In the genomic region with DNA sequence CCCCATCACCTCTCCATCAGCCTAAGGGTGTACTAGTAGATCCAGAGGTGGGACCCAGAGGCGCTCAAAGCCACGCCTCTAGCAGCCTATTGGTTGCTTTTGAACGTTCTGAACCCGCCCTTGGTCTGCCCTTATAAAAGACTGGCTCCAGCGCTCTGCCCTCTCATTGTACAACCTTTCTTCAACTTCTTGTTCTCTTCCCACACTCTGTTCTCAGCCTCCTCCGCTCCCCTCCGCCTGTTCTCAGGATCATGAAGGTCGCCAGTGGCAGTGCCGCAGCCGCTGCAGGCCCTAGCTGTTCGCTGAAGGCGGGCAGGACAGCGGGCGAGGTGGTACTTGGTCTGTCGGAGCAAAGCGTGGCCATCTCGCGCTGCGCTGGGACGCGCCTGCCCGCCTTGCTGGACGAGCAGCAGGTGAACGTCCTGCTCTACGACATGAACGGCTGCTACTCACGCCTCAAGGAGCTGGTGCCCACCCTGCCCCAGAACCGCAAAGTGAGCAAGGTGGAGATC, we compare ENCODE assay signal across 8 mouse cellular contexts. TPM values are rescaled to one million over a fixed set of nuclear protein-coding genes. Genes with fewer than 3 reads are reported as not detected.
A peak's percentile ranks its signal among the peaks of the same experiment; 100 is the strongest.
DNase-seq lines count a peak whose midpoint lies in the region; ATAC-seq and TF ChIP-seq lines count a peak whose summit lies in the region.

A gene (plus strand): TSS at position 162 of the 512 bp plus-strand sequence.

- H3K4me3 ChIP-seq in embryonic facial prominence, embryonic 15.5 days (replicated peaks) = peak within 1 kb of the TSS; percentile 83
- H3K4me3 ChIP-seq in limb, embryonic 15.5 days = peak within 1 kb of the TSS; percentile 79
- peak within 1 kb of the TSS; percentile 45 for H3K4me3 ChIP-seq in midbrain, postnatal 0 days (ENCODE audit: low read depth, low read length)

- peak within 1 kb of the TSS; percentile 86 for H3K9ac ChIP-seq in embryonic facial prominence, embryonic 15.5 days
- H3K9ac ChIP-seq in limb, embryonic 15.5 days = peak within 1 kb of the TSS; percentile 85
- peak within 1 kb of the TSS; percentile 60 for H3K9ac ChIP-seq in midbrain, postnatal 0 days (replicated peaks; ENCODE audit: low read length, poor library complexity, severe bottlenecking)

- TF ChIP-seq CTCF in midbrain, postnatal 0 days (IDR thresholded peaks at IDR 0.05) = no peak

- H3K4me2 ChIP-seq in embryonic facial prominence, embryonic 15.5 days (replicated peaks) = peak within 1 kb of the TSS; percentile 80
- peak within 1 kb of the TSS; percentile 82 for H3K4me2 ChIP-seq in limb, embryonic 15.5 days
- H3K4me2 ChIP-seq in midbrain, postnatal 0 days (ENCODE audit: low read depth, low read length, poor library complexity, severe bottlenecking) = peak within 1 kb of the TSS; percentile 85

- H3K9me3 ChIP-seq in embryonic facial prominence, embryonic 15.5 days (replicated peaks) = no peaks in the 10 kb centered on the region
- H3K9me3 ChIP-seq in limb, embryonic 15.5 days = no peaks in the 10 kb centered on the region
- no peaks in the 10 kb centered on the region for H3K9me3 ChIP-seq in midbrain, postnatal 0 days (ENCODE audit: low read length)

- no peaks in the 10 kb centered on the region for H3K36me3 ChIP-seq in embryonic facial prominence, embryonic 15.5 days
- H3K36me3 ChIP-seq in limb, embryonic 15.5 days = no peaks in the 10 kb centered on the region
- H3K36me3 ChIP-seq in midbrain, postnatal 0 days (ENCODE audit: insufficient read depth, low read length) = no peaks in the 10 kb centered on the region

- ATAC-seq in embryonic facial prominence, embryonic 15.5 days (ENCODE audit: insufficient number of reproducible peaks, low FRiP score, low TSS enrichment, low read depth) = peak; percentile 71
- peak; percentile 71 for ATAC-seq in limb, embryonic 15.5 days (ENCODE audit: insufficient number of reproducible peaks, low FRiP score, low TSS enrichment, low read depth)
- ATAC-seq in midbrain, postnatal 0 days (ENCODE audit: low FRiP score) = peak; percentile 74

- H3K27ac ChIP-seq in embryonic facial prominence, embryonic 15.5 days (replicated peaks) = peak within 1 kb of the TSS; percentile 93
- peak within 1 kb of the TSS; percentile 94 for H3K27ac ChIP-seq in limb, embryonic 15.5 days
- H3K27ac ChIP-seq in midbrain, postnatal 0 days (ENCODE audit: low read depth, low read length) = peak within 1 kb of the TSS; percentile 66

- H3K27me3 ChIP-seq in embryonic facial prominence, embryonic 15.5 days = no peaks in the 10 kb centered on the region
- H3K27me3 ChIP-seq in limb, embryonic 15.5 days = no peaks in the 10 kb centered on the region
- no peaks in the 10 kb centered on the region for H3K27me3 ChIP-seq in midbrain, postnatal 0 days (ENCODE audit: insufficient read depth, low read length)

- peaks cover 72% of the 10 kb centered on the region for H3K4me1 ChIP-seq in embryonic facial prominence, embryonic 15.5 days
- H3K4me1 ChIP-seq in limb, embryonic 15.5 days = peaks cover 64% of the 10 kb centered on the region
- H3K4me1 ChIP-seq in midbrain, postnatal 0 days (ENCODE audit: insufficient read depth, low read length) = peaks cover 3% of the 10 kb centered on the region; the same call in 1 of the 2 replicates

- peak; percentile 94 for DNase-seq in 416B (ENCODE audit: low read depth)
- peak; percentile 89 for DNase-seq in adrenal gland, adult 8-10 months
- peak; percentile 95 for DNase-seq in heart, adult 8-10 months (ENCODE audit: low spot score)
- peak; percentile 93 for DNase-seq in kidney, adult 8-10 months
- DNase-seq in midbrain, postnatal 0 days (ENCODE audit: low spot score) = peak; percentile 91
- peak; percentile 77 to 82 for DNase-seq in spleen, postnatal 4 days (ENCODE audit: low spot score in 2 of 2)

- WGBS in embryonic facial prominence, embryonic 15.5 days = under 1% methylated on average over 28 of the region's 28 CpGs
- WGBS in limb, embryonic 15.5 days = under 1% methylated on average over 28 of the region's 28 CpGs
- under 1% methylated on average over 28 of the region's 28 CpGs for WGBS in midbrain, postnatal 0 days

RNA-seq across cellular contexts. Expression of the gene that starts here (rescaled TPM):
- total RNA-seq in adrenal gland, adult 8-10 months (2022) = 10 to 100 TPM; 38.9 to 74.3 (median 55.1) TPM
- polyA plus RNA-seq in embryonic facial prominence, embryonic 15.5 days (2015; fragmentation: Nextera tagmentation; extraction: Ambion mirVana) = 142 and 160 TPM in 2 replicates
- total RNA-seq in heart, adult 8-10 months (2022) = 10 to 100 TPM; 43.3 to 63.6 (median 58.4) TPM
- 167 and 168 TPM in 2 replicates for polyA plus RNA-seq in limb, embryonic 15.5 days (2015; fragmentation: Nextera tagmentation; extraction: Ambion mirVana)
- total RNA-seq in midbrain, postnatal 0 days (2014; rRNA removed) = 69.6 and 71.7 TPM in 2 replicates
- 52.6 and 58.3 TPM in 2 replicates for polyA plus RNA-seq in midbrain, postnatal 0 days (2015; fragmentation: Nextera tagmentation; extraction: Ambion mirVana)

Comparison
In these comparisons a context has a peak if more than half of its experiments do, and no peak if none do; other contexts are left out.
1. Peak in every context shown above with its lines: DNase-seq, ATAC-seq, H3K4me3 ChIP-seq and H3K27ac ChIP-seq.